Mouse (Mus musculus) brain, adult 2 months (tissue): ENCODE results near the gene Rflna.

Source experiments
- DNase-seq: peaks from one replicate; pipeline ENCODE4 v3.0.0; 2011; ENCODE audit warnings: low read depth, low spot score

Rflna gene

GRCm38 (mm10) chr5:125005871-125006652, 3.0 kb downstream of the Rflna start:
- DNase-seq: no peak

- DNase-seq: no peak
Observed at GRCm38 (mm10) chr5:125006896-125007295, 3.9 kb downstream of the Rflna start.

GRCm38 (mm10) chr5:125011166-125011565, 8.1 kb downstream of the Rflna start:
- DNase-seq: no peak

- no peak for DNase-seq
Observed at GRCm38 (mm10) chr5:125011628-125012027, 8.6 kb downstream of the Rflna start.

- DNase-seq: peak; percentile 62
Observed at GRCm38 (mm10) chr5:125014497-125014896, 11.5 kb downstream of the Rflna start.

GRCm38 (mm10) chr5:125015066-125015465, 12.0 kb downstream of the Rflna start:
- peak; percentile 66 for DNase-seq

GRCm38 (mm10) chr5:125015576-125015975, 12.6 kb downstream of the Rflna start:
- DNase-seq: no peak

- DNase-seq: no peak
Observed at GRCm38 (mm10) chr5:125016421-125017242, 13.6 kb downstream of the Rflna start.

- peak; percentile 44 for DNase-seq
Observed at GRCm38 (mm10) chr5:125017332-125017731, 14.3 kb downstream of the Rflna start.

GRCm38 (mm10) chr5:125019099-125019498, 16.1 kb downstream of the Rflna start:
- DNase-seq: no peak

GRCm38 (mm10) chr5:125021298-125021697, 18.3 kb downstream of the Rflna start:
- DNase-seq: peak; percentile 95

GRCm38 (mm10) chr5:125024002-125024401, 21.0 kb downstream of the Rflna start:
- DNase-seq: peak; percentile 66

GRCm38 (mm10) chr5:125028371-125028770, 25.4 kb downstream of the Rflna start:
- DNase-seq: peak; percentile 69

GRCm38 (mm10) chr5:125028911-125029310, 25.9 kb downstream of the Rflna start:
- DNase-seq: no peak

- no peak for DNase-seq
Observed at GRCm38 (mm10) chr5:125036483-125036882, 33.5 kb downstream of the Rflna start.

- peak; percentile 87 for DNase-seq
Observed at GRCm38 (mm10) chr5:125039377-125040027, 36.5 kb downstream of the Rflna start.

GRCm38 (mm10) chr5:125040128-125040584, 37.1 kb downstream of the Rflna start:
- DNase-seq: peak; percentile 82

- peak; percentile 72 for DNase-seq
Observed at GRCm38 (mm10) chr5:125041578-125041977, 38.6 kb downstream of the Rflna start.

- no peak for DNase-seq
Observed at GRCm38 (mm10) chr5:125043448-125043847, 40.4 kb downstream of the Rflna start.

GRCm38 (mm10) chr5:125045202-125045601, 42.2 kb downstream of the Rflna start:
- DNase-seq: peak; percentile 46

- no peak for DNase-seq
Observed at GRCm38 (mm10) chr5:125046436-125046835, 43.4 kb downstream of the Rflna start.

GRCm38 (mm10) chr5:125049481-125049880, 46.5 kb downstream of the Rflna start:
- no peak for DNase-seq
